Mouse (Mus musculus): ENCODE measurements at regions not wholly inside any gene's neighbourhood (a gene's known extent, or its start where the extent isn't known, plus 50 kb on each side); places are given as distances from the start of the nearest gene placed in this dataset.
"Not testable (repeated sequence)": the region's sequence is repeated elsewhere in the genome, so short reads cannot be mapped to it uniquely, and the experiment has no call there.

- DNase-seq (ENCODE audit: low spot score): no peak
Measured at GRCm38 (mm10) chr2:17896036-17896435, 100.7 kb downstream of the H2al2a start.

GRCm38 (mm10) chr2:17892661-17893060 lies 104.1 kb downstream of the H2al2a start:
- DNase-seq (ENCODE audit: low spot score): not testable (repeated sequence)

GRCm38 (mm10) chr2:17887699-17888098 lies 109.1 kb downstream of the H2al2a start:
- no peak for DNase-seq (ENCODE audit: low spot score)

- no peak for DNase-seq (ENCODE audit: low spot score)
Measured at GRCm38 (mm10) chr2:17882389-17882788, 114.4 kb downstream of the H2al2a start.

GRCm38 (mm10) chr2:17880800-17881717 lies 115.7 kb downstream of the H2al2a start:
- DNase-seq (ENCODE audit: low spot score): no peak

- no peak for DNase-seq (ENCODE audit: low spot score)
Measured at GRCm38 (mm10) chr2:17877901-17878300, 118.9 kb downstream of the H2al2a start.

- no peak for DNase-seq (ENCODE audit: low spot score)
Measured at GRCm38 (mm10) chr2:17876942-17877341, 119.8 kb downstream of the H2al2a start.

GRCm38 (mm10) chr2:17876155-17876554 lies 120.6 kb downstream of the H2al2a start:
- DNase-seq (ENCODE audit: low spot score): no peak

GRCm38 (mm10) chr2:17870562-17870961 lies 126.2 kb downstream of the H2al2a start:
- DNase-seq (ENCODE audit: low spot score): no peak

GRCm38 (mm10) chr2:17868145-17868544 lies 128.6 kb downstream of the H2al2a start:
- DNase-seq (ENCODE audit: low spot score): no peak

GRCm38 (mm10) chr2:17867341-17867740 lies 129.4 kb downstream of the H2al2a start:
- DNase-seq (ENCODE audit: low spot score): no peak

- DNase-seq (ENCODE audit: low spot score): no peak
Measured at GRCm38 (mm10) chr2:17861765-17862495, 130.7 kb upstream of the Nebl start.

GRCm38 (mm10) chr2:17860922-17861559 lies 129.8 kb upstream of the Nebl start:
- DNase-seq (ENCODE audit: low spot score): peak; percentile 11

- DNase-seq (ENCODE audit: low spot score): no peak
Measured at GRCm38 (mm10) chr2:17859234-17859633, 128.0 kb upstream of the Nebl start.

GRCm38 (mm10) chr2:17858326-17858725 lies 127.1 kb upstream of the Nebl start:
- DNase-seq (ENCODE audit: low spot score): no peak

GRCm38 (mm10) chr2:17855566-17856264 lies 124.5 kb upstream of the Nebl start:
- DNase-seq (ENCODE audit: low spot score): no peak

GRCm38 (mm10) chr2:17854088-17854487 lies 122.8 kb upstream of the Nebl start:
- DNase-seq (ENCODE audit: low spot score): no peak

GRCm38 (mm10) chr2:17853500-17854011 lies 122.3 kb upstream of the Nebl start:
- DNase-seq (ENCODE audit: low spot score): no peak

GRCm38 (mm10) chr2:17852740-17853499 lies 121.7 kb upstream of the Nebl start:
- DNase-seq (ENCODE audit: low spot score): no peak

GRCm38 (mm10) chr2:17850741-17851140 lies 119.5 kb upstream of the Nebl start:
- DNase-seq (ENCODE audit: low spot score): no peak

GRCm38 (mm10) chr2:17849267-17849666 lies 118.0 kb upstream of the Nebl start:
- DNase-seq (ENCODE audit: low spot score): no peak
